Mouse (Mus musculus) hindbrain, postnatal 0 days (tissue): ENCODE data around the gene Ets2. TPM values are rescaled to one million over a fixed set of nuclear protein-coding genes. Genes with fewer than 3 reads are reported as not detected.

Experiments used
- ATAC-seq: fragments of 200-750 bp; cut with Nextera tagmentation; 2 replicates; pipeline ENCODE4 v1.8.0; 2017; ENCODE audit warnings: mild to moderate bottlenecking, moderate TSS enrichment, moderate library complexity
- DNase-seq: peaks from one replicate; pipeline ENCODE4 v3.0.0-alpha.2; 2015; ENCODE audit warnings: low spot score
- H3K27ac ChIP-seq: fragments of 300-500 bp; sonication (generic); 2 replicates; pipeline ENCODE4 v1.5.1; 2014; ENCODE audit warnings: mild to moderate bottlenecking
- H3K27me3 ChIP-seq: fragments of 300-500 bp; sonication (generic); 2 replicates; pipeline ENCODE4 v1.6.1; 2014; ENCODE audit warnings: low read length, mixed read lengths; ENCODE audit not compliant: insufficient read depth
- H3K36me3 ChIP-seq: fragments of 300-500 bp; sonication (generic); 2 replicates; pipeline ENCODE4 v1.6.1; 2014; ENCODE audit warnings: low read length, mixed read lengths; ENCODE audit not compliant: insufficient read depth
- H3K4me1 ChIP-seq: fragments of 300-500 bp; sonication (generic); 2 replicates; pipeline ENCODE4 v1.6.1; 2014; ENCODE audit warnings: antibody characterized with exemption, low read length, mixed read lengths; ENCODE audit not compliant: insufficient read depth
- H3K4me2 ChIP-seq: fragments of 300-500 bp; sonication (generic); 2 replicates; pipeline ENCODE4 v1.6.1; 2014; ENCODE audit warnings: low read depth, mild to moderate bottlenecking, low read length, moderate library complexity, mixed read lengths
- H3K4me3 ChIP-seq: fragments of 300-500 bp; sonication (generic); 2 replicates; pipeline ENCODE4 v1.5.1; 2014; ENCODE audit warnings: low read length
- H3K9ac ChIP-seq: fragments of 300-500 bp; sonication (generic); replicated peaks from 2 replicates; pipeline ENCODE4 v1.6.1; 2014; ENCODE audit warnings: mild to moderate bottlenecking, low read length, moderate library complexity, mixed read lengths
- H3K9me3 ChIP-seq: fragments of 300-500 bp; sonication (generic); 2 replicates; pipeline ENCODE4 v1.6.1; 2016; ENCODE audit warnings: low read length, mixed read lengths
- CTCF ChIP-seq: IDR thresholded peaks from 2 replicates; pipeline ENCODE4 v1.5.1; 2016; ENCODE audit warnings: antibody characterized with exemption, control low read depth, low read depth
- WGBS: fragments of 180-500 bp; shearing (Covaris S2); extraction: QIAGEN DNeasy Blood & Tissue Kit; methylation state at CpG from one replicate; pipeline ENCODE4 v1.1.7; 2014; 5-methylcytosine and 5-hydroxymethylcytosine counted together
- polyA plus RNA-seq: library from polyadenylated mRNA; unstranded; fragments of >200 nt; fragmentation: Nextera tagmentation; extraction: Ambion mirVana; gene quantifications from 2 replicates; pipeline ENCODE4 v1.2.1, GENCODE M21; 2015
- total RNA-seq: library from RNA; depleted of rRNA; stranded (reverse); fragments of >200 nt; gene quantifications from 2 replicates; pipeline ENCODE4 v1.2.3, GENCODE M21; 2014

Gene Ets2
- total and polyA plus RNA-seq, 2 experiments from 2014 or later, result 15.1 to 24.2 TPM

DNA sequence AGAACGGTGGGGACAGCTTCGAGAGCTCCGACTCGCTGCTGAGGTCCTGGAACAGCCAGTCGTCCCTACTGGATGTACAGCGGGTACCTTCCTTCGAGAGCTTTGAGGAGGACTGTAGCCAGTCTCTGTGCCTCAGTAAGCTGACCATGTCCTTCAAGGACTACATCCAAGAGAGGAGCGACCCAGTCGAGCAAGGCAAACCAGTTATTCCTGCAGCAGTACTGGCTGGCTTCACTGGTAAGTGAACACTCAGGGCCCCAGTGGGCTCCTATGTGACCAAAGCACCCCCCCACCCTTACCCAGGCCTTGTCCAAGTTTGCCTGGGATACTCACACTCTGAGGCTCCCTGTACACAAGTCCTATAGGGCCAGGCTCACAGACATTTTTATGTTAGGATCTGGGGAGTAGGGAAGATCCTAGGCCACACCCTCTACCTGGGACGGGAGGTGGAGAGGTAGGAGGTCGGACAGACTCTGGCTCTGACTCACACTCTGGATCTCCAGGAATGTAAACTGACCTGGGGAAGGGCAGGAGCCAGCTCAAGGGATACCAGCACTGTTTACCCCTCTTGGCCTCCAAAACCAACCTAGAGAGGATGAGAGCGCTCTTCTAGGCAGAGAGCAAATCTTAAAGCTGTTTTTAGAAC, 14.3 kb downstream of the Ets2 start:
- Histone ChIP-seq H3K27ac (no peak overlapping the region), H3K27me3 (no peaks in the 10 kb centered on the region), H3K36me3 (peaks cover 80% of the 10 kb centered on the region), H3K9me3 (no peaks in the 10 kb centered on the region), H3K4me2 (no peak overlapping the region), H3K9ac (no peak overlapping the region), H3K4me1 (no peaks in the 10 kb centered on the region), H3K4me3 (no peak overlapping the region)
- 95% methylated on average over 12 of the region's 12 CpGs for WGBS
- no peak for TF ChIP-seq CTCF
- ATAC-seq, result no peak
- no peak for DNase-seq

GRCm38 (mm10) chr16:95717631-95718030, 15.8 kb downstream of the Ets2 start:
- 95% methylated on average over 6 of the region's 6 CpGs for WGBS
- Histone ChIP-seq H3K4me2 (no peak overlapping the region), H3K9me3 (no peaks in the 10 kb centered on the region), H3K4me3 (no peak overlapping the region), H3K27ac (no peak overlapping the region), H3K27me3 (no peaks in the 10 kb centered on the region), H3K4me1 (no peaks in the 10 kb centered on the region), H3K36me3 (peaks cover 67% of the 10 kb centered on the region), H3K9ac (no peak overlapping the region)
- DNase-seq (no peak), ATAC-seq (no peak)
- no peak for TF ChIP-seq CTCF

DNA sequence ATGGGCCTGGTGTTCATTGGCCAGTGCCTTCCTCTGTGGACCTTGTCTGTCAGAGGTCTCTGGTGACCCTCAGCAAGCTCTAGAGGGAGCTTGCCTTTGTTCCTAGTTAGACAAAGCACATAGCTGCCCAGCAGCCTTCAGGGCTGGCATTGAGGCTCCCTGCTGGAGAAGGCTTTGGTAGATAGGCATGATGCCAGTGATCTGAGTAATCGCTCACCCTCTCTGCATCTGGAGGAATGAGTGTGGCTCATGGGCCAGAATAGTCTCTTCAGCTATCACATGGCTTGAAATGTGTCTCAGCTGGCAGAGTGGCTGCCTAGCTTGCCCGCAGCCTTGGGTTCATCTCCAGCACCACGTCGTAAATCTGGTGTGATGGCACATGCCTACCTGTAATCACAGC, 16.2 kb downstream of the Ets2 start:
- no peaks in the 10 kb centered on the region for H3K4me1 ChIP-seq
- peaks cover 67% of the 10 kb centered on the region for H3K36me3 ChIP-seq
- ATAC-seq, result no peak
- no peak for DNase-seq
- over 99% methylated on average over 4 of the region's 4 CpGs for WGBS
- no peak overlapping the region for H3K4me3 ChIP-seq
- no peaks in the 10 kb centered on the region for H3K27me3 ChIP-seq
- no peak overlapping the region for H3K27ac ChIP-seq
- no peak overlapping the region for H3K4me2 ChIP-seq
- no peak overlapping the region for H3K9ac ChIP-seq
- H3K9me3 ChIP-seq, result no peaks in the 10 kb centered on the region
- no peak for TF ChIP-seq CTCF

DNA sequence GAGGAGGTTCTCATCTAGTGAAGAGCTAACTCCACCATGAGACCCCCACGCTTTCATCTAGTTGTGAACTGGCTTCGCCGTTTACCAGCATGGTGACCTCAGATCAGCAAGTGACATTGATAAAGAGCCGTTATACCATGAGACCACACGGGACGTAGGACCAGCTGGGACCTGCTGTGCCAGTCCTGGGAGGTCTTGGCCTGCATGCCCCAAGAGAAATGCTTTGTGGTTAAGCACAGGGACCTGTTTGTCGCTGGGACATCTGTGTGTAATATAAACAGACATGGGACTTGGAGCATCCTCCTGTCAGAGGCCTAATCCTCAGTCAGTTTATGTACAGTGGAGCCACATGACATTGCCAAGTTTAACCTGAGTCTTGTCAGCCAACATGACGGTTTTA, 18.7 kb downstream of the Ets2 start:
- no peak overlapping the region for H3K9ac ChIP-seq
- H3K9me3 ChIP-seq, result no peaks in the 10 kb centered on the region
- DNase-seq (no peak), ATAC-seq (no peak)
- H3K36me3 ChIP-seq, result peaks cover 47% of the 10 kb centered on the region
- H3K27ac ChIP-seq, result no peak overlapping the region
- 89% methylated on average over 8 of the region's 8 CpGs for WGBS
- no peak overlapping the region for H3K4me3 ChIP-seq
- no peak overlapping the region for H3K4me2 ChIP-seq
- no peaks in the 10 kb centered on the region for H3K27me3 ChIP-seq
- TF ChIP-seq CTCF, result no peak
- no peaks in the 10 kb centered on the region for H3K4me1 ChIP-seq

DNA sequence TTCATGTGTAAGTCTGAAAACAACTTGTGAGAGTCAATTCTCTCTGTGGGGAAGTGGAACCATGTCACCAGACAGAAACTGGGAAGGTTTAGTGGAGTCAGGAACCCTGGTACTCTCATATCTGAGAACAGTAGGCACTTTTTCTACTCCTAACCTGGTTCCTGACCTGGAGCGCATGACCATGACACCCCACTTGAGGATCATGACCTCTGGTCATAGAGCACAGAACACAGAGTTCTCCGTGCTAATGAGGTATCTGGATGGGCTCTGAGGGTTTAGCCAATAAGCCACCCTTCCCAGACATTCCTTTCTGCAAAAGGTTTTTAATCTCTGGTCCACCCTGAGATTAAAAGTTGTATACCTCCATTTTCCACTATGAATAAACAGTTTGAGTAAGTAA, 22.4 kb downstream of the Ets2 start:
- Histone ChIP-seq H3K4me1 (no peaks in the 10 kb centered on the region), H3K4me3 (no peak overlapping the region), H3K4me2 (no peak overlapping the region), H3K9ac (no peak overlapping the region), H3K27ac (no peak overlapping the region), H3K36me3 (peaks cover 12% of the 10 kb centered on the region), H3K9me3 (no peaks in the 10 kb centered on the region), H3K27me3 (no peaks in the 10 kb centered on the region)
- TF ChIP-seq CTCF, result no peak
- ATAC-seq (no peak), DNase-seq (no peak)
- 96% methylated on average over 2 of the region's 2 CpGs for WGBS

DNA sequence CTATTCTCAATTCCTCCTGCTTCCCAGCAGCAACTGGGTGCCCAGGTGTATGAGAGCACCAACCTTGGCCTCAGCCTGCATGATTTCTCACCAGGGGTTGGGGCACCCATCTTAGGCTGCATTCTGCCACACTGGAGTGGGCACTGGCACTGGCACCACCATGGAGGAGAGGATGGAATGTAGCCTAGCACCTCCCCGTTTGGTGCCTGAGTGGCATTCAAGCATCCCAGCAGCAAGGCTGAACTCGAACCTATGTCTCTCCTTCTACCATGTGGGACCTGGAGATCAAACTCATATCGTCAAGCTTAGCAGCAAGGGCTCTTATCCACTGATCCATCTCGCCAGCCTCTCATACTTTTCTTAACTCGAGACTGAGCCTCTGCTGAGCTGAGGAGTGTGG, 22.9 kb downstream of the Ets2 start:
- no peaks in the 10 kb centered on the region for H3K9me3 ChIP-seq
- no peak overlapping the region for H3K4me2 ChIP-seq
- no peak for ATAC-seq
- no peak overlapping the region for H3K4me3 ChIP-seq
- DNase-seq, result no peak
- H3K9ac ChIP-seq, result no peak overlapping the region
- H3K4me1 ChIP-seq, result no peaks in the 10 kb centered on the region
- peaks cover 10% of the 10 kb centered on the region for H3K36me3 ChIP-seq
- H3K27ac ChIP-seq, result no peak overlapping the region
- 86% methylated on average over 5 of the region's 5 CpGs for WGBS
- no peaks in the 10 kb centered on the region for H3K27me3 ChIP-seq
- no peak for TF ChIP-seq CTCF

DNA sequence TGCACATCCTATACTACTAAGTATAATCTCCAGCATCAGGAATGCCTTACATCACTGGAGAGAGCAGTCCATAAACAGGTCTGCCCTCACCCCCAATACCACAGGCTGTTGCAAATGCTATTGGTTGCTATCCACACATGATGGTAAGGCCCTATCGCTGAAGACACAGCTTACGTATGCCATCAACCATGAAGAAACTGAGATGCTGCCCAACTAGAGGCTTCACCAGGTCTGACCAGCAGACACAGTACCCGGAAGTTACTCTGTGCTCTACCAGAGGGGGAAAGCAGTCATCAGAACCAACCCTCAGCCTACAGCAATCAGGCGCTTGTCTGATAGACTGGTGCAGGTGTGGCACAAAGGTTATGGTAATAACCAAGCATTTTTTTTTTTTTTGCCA, 24.9 kb downstream of the Ets2 start:
- ATAC-seq (no peak), DNase-seq (no peak)
- Histone ChIP-seq H3K9me3 (no peaks in the 10 kb centered on the region), H3K27me3 (no peaks in the 10 kb centered on the region), H3K4me1 (no peaks in the 10 kb centered on the region), H3K4me2 (no peak overlapping the region), H3K4me3 (no peak overlapping the region), H3K36me3 (no peaks in the 10 kb centered on the region), H3K9ac (no peak overlapping the region), H3K27ac (no peak overlapping the region)
- WGBS, result 92% methylated on average over 4 of the region's 4 CpGs
- TF ChIP-seq CTCF, result no peak
